Mouse (Mus musculus) forelimb bud, embryonic 11.5 days (tissue): ENCODE results near the gene Hmg20a.
"Not testable (repeated sequence)": the region's sequence is repeated elsewhere in the genome, so short reads cannot be mapped to it uniquely, and the experiment has no call there.

Experiments used
- DNase-seq: peaks from one replicate; pipeline ENCODE4 v3.0.0-alpha.2; 2012; ENCODE audit warnings: low read depth, low spot score

Gene Hmg20a

DNA sequence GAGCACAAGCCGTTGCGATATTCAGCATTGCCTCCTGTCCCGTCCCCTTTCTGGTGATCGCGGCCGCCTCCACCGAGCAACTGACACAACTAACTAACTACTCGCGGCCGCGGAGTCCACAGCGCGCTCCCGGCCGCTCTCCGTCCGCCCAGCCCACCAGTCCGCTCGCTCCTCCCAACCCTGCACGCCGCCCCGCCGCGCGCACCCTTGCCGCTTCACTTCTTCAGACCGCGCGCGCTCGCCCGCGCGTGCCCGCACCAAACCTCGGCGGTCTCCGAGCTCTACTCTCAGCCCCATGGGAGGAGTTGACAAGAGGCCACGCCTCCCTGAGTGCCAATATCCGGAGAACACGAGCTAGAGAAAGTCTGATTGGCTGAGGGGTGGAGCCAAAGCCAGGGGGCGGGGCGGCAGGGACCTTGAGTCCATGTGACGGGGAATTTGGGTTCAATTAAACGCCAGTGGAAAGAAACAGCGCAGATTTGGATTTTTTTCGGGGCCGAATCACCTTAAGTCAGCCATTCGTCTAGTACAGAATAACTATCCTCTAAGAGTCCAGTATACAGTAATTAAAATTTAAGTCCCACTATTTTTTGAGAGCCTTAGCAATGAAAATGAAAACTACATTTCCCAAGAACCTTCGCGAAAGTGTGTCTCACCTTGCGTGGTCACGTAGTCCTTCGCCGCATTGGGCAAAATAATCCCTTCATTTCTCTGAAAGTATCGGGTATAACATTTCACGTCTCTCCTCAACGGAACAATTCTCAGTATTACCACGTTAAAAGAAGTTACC is at the start of gene Hmg20a, which contains the start of gene Peak1:
Gene Hmg20a, plus strand, starts transcription at position 662 of the 790 bp plus-strand sequence.
Gene Peak1, minus strand, starts transcription at position 120 of the 790 bp plus-strand sequence.
- DNase-seq, result peak; percentile 100

DNA sequence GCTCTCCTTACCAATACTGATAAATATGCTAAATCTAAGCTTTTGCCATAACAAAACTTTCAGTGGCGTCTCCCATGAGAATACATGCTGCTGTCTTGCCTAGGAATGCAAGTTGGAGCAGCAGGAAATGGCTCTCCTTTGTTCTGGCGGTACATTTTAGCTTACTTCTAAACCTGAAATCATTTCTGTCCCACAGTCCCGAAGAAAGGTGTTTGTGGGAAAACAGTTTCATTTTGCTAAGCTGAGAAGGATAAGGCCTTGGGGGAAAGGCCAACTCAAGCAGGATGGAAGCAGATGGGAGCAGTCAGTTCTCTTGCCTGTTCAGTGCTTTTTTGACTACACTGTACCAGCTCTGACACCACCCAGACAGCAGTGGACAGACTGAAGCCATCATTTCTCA is 49.6 kb upstream of the Hmg20a start:
- no peak for DNase-seq

DNA sequence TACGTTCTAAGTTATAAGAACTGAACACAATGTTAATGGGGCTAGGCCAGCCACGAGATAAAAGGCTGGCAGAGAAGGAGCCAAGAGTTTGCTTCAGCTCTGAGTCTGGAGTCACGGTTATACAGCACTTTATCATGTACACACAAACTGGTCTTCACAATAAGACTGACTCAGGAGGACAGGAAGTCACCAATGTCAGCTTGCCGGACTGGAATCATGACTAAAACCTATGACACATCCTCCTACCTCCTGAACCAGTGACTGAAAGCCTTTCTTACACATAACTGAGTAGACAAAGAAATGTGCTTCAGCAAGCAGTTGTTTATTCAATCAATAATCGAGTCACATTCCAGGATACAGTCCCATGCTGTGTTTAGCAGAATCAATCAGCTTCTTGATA is 47.7 kb upstream of the Hmg20a start:
- no peak for DNase-seq

GRCm38 (mm10) chr9:56374401-56374800 is 44.0 kb upstream of the Hmg20a start:
- DNase-seq, result no peak

GRCm38 (mm10) chr9:56382786-56383185 is 35.6 kb upstream of the Hmg20a start:
- no peak for DNase-seq

GRCm38 (mm10) chr9:56392857-56393256 is 25.6 kb upstream of the Hmg20a start:
- DNase-seq, result no peak

GRCm38 (mm10) chr9:56396306-56396705 is 22.1 kb upstream of the Hmg20a start:
- DNase-seq, result no peak

DNA sequence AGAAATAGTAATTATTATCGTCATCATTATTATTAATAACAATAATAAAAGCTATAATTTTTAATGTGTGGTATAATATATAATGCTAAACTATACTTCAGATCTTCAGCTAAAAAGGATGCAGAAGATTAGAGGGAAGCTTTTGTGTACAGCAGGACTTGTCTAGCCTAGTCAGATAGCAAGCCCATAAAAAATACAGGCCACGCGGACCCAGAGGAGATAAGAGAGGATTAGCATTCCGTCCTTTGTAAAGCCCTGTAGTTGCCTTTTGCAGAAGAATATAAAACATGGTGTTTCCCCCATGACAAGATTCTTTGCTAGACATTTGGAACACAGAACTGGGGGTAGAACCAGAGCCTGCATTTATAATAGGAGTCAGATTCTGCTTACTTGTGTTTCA is 13.8 kb upstream of the Hmg20a start:
- DNase-seq, result no peak

- DNase-seq, result no peak
Observed at GRCm38 (mm10) chr9:56409928-56410327, 8.5 kb upstream of the Hmg20a start.

DNA sequence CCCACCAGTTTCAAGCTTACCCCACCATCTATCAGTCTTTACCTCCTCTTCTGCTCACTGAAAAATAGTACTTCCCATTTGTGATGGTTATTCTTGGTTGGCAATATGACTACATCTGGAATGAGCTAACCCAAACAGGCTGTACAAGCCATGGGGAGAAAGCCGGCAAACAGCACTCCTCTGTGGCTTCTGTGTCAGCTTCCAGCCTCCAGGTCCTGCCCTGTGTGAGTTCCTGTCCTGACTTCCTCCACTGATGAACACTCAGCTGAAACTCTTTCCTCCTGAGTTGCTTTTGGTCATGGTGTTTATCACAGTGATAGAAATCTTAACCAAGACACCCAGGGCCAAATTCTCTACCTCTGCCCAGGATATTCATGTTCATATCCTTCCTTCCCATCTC is 5.7 kb upstream of the Hmg20a start:
- DNase-seq, result no peak

DNA sequence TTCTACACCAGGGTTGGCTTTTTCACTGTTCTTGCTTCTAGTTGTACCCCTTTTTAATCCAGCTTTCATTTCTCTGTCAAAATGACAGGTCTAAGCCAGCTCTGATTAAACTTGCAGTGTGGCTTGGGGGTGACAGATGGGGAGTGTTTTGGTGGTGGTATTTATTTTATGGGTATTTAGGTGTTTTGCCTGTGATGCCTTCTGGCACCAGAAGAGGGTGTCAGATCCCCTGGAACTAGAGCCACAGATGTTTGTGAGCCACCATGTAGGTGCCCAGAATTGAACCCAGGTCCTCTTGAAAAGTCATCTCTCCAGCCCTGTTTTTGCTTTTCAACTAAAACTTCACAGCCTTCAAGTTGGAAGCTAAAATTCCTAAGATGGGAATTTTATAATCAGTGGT is 4.1 kb upstream of the Hmg20a start:
- DNase-seq, result no peak

DNA sequence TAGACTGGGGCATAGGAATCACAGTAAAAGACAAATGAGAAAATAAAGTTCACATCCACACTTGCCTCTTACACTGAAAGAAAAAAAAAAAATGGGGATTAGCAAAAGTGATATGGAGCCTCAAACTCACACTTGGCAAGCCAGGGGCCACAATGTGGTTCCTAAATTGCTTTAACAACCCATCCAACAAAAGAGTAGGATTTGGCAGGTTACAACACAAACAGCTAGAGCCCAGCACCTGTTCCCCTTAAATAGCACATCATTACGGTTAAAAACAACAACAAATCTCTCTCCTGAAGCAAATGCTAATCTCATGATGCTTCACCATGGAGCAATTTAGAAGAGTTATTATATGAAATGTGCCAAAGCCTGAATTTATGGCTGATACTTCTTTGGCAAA is 3.0 kb upstream of the Hmg20a start:
- no peak for DNase-seq

DNA sequence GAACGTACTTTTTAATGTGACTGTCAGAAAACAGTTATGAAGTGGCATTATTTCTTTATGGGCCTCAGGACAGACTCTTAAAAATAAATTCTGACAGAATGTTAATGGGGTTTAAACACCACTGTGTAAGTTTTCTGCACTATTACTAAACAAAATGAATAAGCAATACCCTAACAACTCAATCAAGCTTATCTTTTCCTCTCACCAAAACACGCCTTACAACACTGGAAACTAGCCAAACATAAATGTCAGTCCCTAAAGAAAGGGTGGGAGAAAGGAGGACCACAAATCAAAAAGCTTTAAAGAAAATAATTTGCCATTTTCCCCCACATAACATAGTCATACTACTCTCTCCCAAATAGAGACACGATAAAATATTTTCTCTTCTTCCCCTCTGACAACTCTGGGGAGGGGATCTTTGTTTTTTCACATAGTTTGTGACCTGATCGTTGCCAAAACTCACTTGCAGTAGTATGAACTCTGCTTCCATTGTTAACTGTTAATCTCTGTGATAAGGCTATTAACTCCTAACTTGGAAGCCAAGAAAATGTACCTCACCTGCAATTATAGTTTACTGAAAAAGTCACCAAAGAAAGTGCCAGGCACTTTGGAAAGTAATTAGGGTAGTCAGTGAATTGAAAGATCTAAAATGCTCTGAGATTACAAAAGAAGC is 2.3 kb upstream of the Hmg20a start:
- no peak for DNase-seq

DNA sequence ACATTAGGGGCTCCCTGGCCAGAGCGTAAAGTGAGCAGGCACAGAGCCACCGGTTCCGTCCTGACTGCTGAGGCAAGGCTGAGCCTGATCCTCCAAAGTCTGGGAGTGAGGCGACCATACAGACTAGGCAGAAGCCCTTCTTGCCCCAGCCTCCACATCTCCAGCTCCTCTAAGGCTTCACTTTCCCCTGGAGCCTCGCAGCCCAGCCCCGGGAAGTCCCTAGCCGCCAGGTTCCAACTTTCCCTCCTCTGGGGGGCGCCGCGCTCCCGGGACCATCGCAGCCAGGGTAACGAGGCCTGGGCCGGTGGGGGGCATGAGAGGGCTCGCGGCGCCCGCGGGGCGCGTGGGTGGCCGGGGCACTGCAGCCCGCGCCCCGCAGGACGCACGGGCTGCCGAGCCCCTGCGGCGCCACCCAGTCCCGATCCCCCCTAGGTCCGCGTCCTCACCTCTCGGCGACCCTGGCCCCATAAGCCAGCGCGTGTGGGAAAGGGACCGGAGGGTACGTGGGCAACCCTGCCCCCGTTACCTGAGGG is 928 bp upstream of the Hmg20a start:
- DNase-seq, result peak; percentile 57

DNA sequence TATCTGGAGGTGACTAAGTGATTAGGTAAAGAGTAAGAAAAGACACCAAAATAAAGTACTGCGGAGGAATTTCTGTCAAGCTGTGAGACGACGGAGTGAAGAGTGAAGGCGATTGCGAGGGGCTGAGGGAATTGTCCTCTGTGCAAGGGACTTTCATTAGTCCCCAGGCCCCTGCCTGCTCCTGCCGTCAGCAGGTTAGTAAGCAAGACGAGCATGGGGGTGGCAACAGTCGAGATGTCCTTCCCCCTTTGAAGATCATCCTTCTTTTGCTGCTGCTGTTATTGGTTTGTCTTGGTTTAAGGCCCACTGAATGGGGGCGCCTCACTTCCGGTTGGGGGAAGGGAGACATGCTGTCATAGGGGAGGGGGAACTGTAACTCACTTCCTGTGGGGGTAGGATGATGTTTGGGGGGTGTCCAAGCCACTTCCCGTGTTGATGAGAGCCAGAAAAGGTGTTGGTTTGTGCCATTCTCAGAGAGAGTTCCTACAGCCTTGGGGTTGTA is 380 bp downstream of the Hmg20a start:
- DNase-seq, result no peak

DNA sequence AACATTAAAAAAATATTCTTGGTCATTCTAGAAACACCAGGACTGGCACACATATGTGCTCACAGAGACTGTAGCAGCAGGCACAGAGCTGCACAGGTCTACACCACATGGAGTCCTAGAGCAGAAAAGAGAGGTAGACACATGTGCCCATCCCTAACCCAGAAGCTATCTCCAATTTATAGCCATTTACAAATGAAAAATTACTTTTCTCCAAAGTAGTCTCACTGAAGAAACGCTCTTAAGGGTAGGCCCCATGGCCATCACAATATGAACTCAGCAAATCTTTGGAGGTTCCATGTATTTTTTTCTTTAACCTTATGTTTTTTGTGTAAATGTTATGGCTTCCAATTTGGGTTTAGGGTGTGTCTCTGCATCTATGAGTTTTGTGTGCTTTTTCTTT is 1.8 kb downstream of the Hmg20a start:
- DNase-seq, result no peak

GRCm38 (mm10) chr9:56420892-56421601 is 2.6 kb downstream of the Hmg20a start:
- no peak for DNase-seq

GRCm38 (mm10) chr9:56421991-56422390 is 3.6 kb downstream of the Hmg20a start:
- DNase-seq, result no peak

GRCm38 (mm10) chr9:56424861-56425260 is 6.5 kb downstream of the Hmg20a start:
- no peak for DNase-seq

GRCm38 (mm10) chr9:56435821-56436526 is 17.6 kb downstream of the Hmg20a start:
- no peak for DNase-seq

- not testable (repeated sequence) for DNase-seq
Observed at GRCm38 (mm10) chr9:56437300-56437892, 19.0 kb downstream of the Hmg20a start.
